Mouse (Mus musculus): ENCODE data around the gene Plin3.

DNA sequence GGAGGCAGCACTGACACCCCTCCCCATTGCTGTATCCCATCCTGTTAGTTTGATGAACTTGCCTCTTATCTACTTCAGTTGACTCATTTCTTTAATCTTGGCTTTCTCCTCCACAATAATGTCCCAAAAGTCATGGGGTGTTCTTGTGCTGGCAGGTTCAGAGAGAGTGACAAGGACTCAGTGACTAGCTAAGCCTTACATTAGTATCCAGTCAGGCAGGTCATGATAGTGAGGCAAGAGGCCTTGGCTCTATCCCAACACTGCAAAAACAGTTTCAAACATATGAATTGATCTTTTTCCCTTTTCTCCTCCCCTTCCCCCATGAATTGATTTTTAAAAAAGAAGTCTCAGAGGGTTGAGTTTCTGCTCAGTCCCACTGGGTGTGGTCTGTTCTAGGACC, 36.6 kb upstream of the Plin3 start:
- no peak for TF ChIP-seq CTCF (IDR thresholded peaks at IDR 0.05; ENCODE audit: extremely low read depth, insufficient read depth, low read length)
- no peak for TF ChIP-seq POLR2A (IDR thresholded peaks at IDR 0.05; ENCODE audit: extremely low read depth, insufficient read depth, low read length)
